Mouse (Mus musculus) lung, adult 2 months (tissue): ENCODE measurements around the gene Aloxe3. TPM values are rescaled to one million over a fixed set of nuclear protein-coding genes. Genes with fewer than 3 reads are reported as not detected.

Experiments used
- DNase-seq: peaks from one replicate; pipeline ENCODE4 v3.0.0; 2022
- H3K4me1 ChIP-seq: fragments of 200-500 bp; 2 replicates; pipeline ENCODE4 v1.6.1; 2011; ENCODE audit warnings: low read length; ENCODE audit not compliant: control insufficient read depth, insufficient read depth
- H3K4me3 ChIP-seq: fragments of 200-500 bp; replicated peaks from 2 replicates; pipeline ENCODE3; 2011; ENCODE audit warnings: low read depth, mild to moderate bottlenecking, control low read depth, low read length; ENCODE audit errors: extremely low read depth
- CTCF ChIP-seq: fragments of 200-500 bp; IDR thresholded peaks from 2 replicates; pipeline ENCODE4 v1.5.1; 2011; ENCODE audit warnings: mild to moderate bottlenecking, low read length, control low read depth; ENCODE audit not compliant: insufficient read depth
- POLR2A ChIP-seq: fragments of 200-500 bp; IDR thresholded peaks from 2 replicates; pipeline ENCODE4 v1.6.1; 2011; ENCODE audit warnings: low read depth, mild to moderate bottlenecking, control low read depth, low read length, borderline replicate concordance; ENCODE audit errors: extremely low read depth
- WGBS: fragments of 180-500 bp; shearing (Covaris S2); methylation state at CpG from one replicate; pipeline ENCODE4 v1.1.7; 2018; 5-methylcytosine and 5-hydroxymethylcytosine counted together
- polyA plus RNA-seq: library from polyadenylated mRNA; depleted of rRNA; stranded (reverse); fragments of >200 nt; gene quantifications from 2 replicates; pipeline ENCODE4 v1.2.3, GENCODE M21; 2012

Aloxe3 gene
- polyA plus RNA-seq, 1 experiment, result 23.9 TPM

- TF ChIP-seq CTCF (no peak), POLR2A (no peak)
- Histone ChIP-seq H3K4me3 (no peak overlapping the region), H3K4me1 (peaks cover 4% of the 10 kb centered on the region; the same call in 1 of the 2 replicates)
- DNase-seq, result no peak
- WGBS, result 89% methylated on average over 11 of the region's 11 CpGs
These were observed 18.9 kb upstream of the Aloxe3 start for GRCm38 (mm10) chr11:69106842-69107241.

- no peak for DNase-seq
- Histone ChIP-seq H3K4me3 (no peak overlapping the region), H3K4me1 (peaks cover 4% of the 10 kb centered on the region; the same call in 1 of the 2 replicates)
- TF ChIP-seq POLR2A (no peak), CTCF (no peak)
- WGBS, result 86% methylated on average over 11 of the region's 11 CpGs
These were observed 18.0 kb upstream of the Aloxe3 start for GRCm38 (mm10) chr11:69107676-69108075.

DNA sequence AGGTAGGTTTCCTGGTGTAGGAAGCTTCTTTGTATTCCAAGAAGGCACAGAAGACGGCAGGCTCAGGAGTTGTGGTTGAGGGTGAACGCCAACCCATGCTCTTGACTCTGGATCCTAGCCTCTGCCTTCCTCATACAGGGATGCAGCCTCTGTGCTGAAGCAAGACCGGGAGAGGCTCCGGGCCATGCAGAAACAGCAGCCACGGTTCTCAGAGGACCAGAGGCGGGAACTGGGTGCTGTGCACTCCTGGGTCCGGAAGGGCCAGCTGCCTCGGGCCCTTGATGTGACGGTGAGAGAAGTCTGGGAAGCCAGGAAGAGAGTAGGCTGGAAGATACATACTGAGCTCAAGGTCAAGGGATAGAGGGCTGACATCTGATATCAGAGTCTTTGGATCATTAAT, 17.5 kb upstream of the Aloxe3 start:
- Histone ChIP-seq H3K4me1 (peaks cover 4% of the 10 kb centered on the region; the same call in 1 of the 2 replicates), H3K4me3 (no peak overlapping the region)
- 87% methylated on average over 9 of the region's 9 CpGs for WGBS
- TF ChIP-seq POLR2A, result no peak
- TF ChIP-seq CTCF, result no peak
- no peak for DNase-seq

DNA sequence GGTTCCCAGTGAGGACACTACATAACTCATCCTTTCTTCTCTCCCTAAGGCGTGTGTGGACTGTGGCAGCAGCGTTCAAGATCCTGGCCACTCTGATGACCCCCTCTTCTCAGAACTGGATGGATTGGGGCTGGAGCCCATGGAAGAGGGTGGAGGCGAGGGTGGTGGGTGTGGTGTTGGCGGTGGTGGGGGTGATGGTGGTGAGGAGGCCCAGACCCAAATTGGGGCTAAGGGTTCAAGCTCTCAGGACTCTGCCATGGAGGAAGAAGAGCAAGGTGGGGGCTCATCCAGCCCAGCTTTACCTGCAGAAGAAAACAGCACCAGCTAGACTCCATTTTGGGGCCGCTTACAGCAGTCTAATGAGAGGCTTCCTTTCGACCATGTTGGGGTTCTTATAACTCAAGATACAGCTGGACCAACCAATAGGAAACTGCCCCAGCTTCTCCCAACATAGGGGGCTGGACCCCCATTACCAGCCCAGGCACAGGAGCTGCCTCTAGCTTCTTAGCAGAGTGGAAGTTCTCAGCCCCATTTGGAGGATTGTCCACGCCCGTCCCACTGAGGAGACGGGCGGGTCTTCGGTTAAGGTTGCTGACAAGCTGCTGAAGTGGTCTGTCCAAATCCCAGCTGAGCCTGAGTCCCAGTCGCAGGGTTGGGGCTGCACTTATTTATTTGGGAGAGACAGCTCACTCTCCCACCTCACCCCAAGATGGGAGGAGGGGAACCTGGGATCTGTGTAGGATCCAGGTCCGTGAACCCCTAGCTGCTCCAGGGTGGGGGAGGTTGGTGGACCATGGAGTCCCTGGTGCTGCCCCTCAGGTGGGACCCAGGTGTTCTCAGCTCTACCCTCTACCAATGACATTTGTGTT, 16.4 kb upstream of the Aloxe3 start:
- WGBS, result 81% methylated on average over 13 of the region's 13 CpGs
- peaks cover 4% of the 10 kb centered on the region; the same call in 1 of the 2 replicates for H3K4me1 ChIP-seq
- TF ChIP-seq CTCF, result no peak
- peak; percentile 33; the same call in 1 of the 2 replicates for TF ChIP-seq POLR2A
- H3K4me3 ChIP-seq, result no peak overlapping the region
- DNase-seq, result no peak

DNA sequence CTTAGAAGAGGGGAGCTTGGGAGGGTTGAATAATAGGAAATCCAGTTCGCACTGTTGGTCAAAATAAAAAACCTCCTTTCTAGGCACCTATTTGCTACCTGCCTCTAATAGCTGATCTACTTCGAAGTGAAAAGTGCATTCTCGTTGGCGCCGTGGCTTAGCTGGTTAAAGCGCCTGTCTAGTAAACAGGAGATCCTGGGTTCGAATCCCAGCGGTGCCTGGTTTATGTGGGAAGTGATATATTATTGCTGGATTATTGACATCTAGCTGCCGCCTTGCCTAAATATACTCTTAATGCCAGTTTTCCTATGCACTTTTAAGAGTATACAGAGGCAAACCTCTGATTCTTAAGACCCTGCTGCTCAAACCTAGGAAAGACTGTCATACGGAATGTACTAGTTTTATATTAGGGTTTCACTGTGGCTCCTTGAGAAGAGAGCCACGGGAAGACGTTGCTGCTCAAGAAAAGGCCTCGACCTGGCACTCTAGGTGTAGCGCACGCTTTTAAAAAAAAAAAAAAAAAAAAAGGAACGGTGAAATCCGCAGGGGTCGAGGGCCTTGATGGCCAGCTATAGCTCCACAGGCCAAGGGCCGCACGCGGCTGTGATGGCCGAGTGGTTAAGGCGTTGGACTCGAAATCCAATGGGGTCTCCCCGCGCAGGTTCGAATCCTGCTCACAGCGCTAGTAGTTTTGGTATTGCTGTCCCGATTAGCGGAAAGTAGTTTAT, 15.2 kb upstream of the Aloxe3 start:
- Histone ChIP-seq H3K4me1 (peaks cover 4% of the 10 kb centered on the region; the same call in 1 of the 2 replicates), H3K4me3 (peak overlapping the region; percentile 51)
- DNase-seq, result peak; percentile 92
- TF ChIP-seq CTCF (no peak), POLR2A (peak; percentile 45; the same call in 1 of the 2 replicates)
- WGBS, result 2% methylated on average over 30 of the region's 30 CpGs

DNA sequence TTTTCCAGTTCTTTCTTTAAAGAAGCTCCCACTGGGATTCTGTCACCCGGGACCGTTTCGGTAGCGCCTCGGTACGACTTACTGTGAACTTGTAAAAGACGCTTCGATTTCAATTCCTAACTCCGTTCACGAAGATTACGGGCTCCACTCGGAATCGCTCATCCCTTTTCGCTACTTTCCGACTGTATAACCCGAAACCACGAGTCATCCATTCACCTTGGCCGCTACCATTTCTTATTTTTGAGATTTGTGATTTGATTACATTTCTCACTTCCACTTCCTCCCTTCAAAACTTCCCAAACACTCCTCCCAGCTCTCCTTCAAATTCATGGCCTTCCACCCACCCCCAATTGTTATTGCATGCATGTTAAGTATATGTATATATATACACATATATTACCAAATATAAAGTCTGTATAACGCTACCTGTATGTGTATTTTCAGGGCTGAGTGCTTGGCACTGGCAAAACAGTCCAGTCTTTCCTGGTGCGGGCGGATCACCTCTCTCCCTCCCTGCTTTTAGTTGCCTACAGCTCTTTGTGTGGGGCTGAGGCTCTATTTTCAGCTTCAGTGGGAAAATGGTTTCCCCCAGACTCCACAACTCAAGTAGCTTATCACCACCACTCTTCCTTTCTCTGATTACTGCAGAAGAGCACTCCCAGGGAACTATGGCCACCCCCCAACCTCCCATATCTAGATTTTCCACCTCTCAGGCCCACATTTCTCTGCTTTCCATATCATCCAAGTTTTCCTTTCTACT, 14.5 kb upstream of the Aloxe3 start:
- Histone ChIP-seq H3K4me3 (peak overlapping the region; percentile 44), H3K4me1 (peaks cover 4% of the 10 kb centered on the region; the same call in 1 of the 2 replicates)
- no peak for DNase-seq
- TF ChIP-seq CTCF (no peak), POLR2A (no peak)
- 10% methylated on average over 21 of the region's 21 CpGs for WGBS

DNA sequence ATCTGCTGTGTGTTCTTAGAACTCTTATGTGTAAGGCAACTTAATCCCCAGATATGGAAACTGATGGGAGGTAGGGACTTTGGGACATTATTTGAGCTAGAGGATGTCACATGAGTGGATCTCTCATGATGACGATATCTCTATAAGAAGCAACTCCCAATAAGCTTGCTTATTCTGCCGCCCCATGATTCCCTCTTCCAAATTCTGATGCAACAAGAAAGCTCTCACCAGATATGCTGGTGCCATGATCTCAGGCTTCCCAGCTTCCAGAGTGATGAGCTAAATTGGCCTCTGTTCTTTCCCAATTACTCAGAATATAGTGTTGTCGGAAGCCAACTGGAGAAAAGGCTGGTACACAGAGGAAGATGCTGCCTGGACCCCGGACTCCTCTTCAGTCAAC, 13.8 kb upstream of the Aloxe3 start:
- WGBS, result 53% methylated on average over 4 of the region's 4 CpGs

GRCm38 (mm10) chr11:69114018-69114417, 11.7 kb upstream of the Aloxe3 start:
- peaks cover 4% of the 10 kb centered on the region; the same call in 1 of the 2 replicates for H3K4me1 ChIP-seq
- TF ChIP-seq POLR2A, result no peak
- TF ChIP-seq CTCF, result no peak
- WGBS, result 60% methylated on average over 3 of the region's 3 CpGs

More for the DNA sequence above, 13.8 kb upstream of the Aloxe3 start:
- no peak for DNase-seq
- TF ChIP-seq POLR2A, result no peak
- no peak for TF ChIP-seq CTCF
- H3K4me1 ChIP-seq, result peaks cover 4% of the 10 kb centered on the region; the same call in 1 of the 2 replicates
- H3K4me3 ChIP-seq, result no peak overlapping the region

DNA sequence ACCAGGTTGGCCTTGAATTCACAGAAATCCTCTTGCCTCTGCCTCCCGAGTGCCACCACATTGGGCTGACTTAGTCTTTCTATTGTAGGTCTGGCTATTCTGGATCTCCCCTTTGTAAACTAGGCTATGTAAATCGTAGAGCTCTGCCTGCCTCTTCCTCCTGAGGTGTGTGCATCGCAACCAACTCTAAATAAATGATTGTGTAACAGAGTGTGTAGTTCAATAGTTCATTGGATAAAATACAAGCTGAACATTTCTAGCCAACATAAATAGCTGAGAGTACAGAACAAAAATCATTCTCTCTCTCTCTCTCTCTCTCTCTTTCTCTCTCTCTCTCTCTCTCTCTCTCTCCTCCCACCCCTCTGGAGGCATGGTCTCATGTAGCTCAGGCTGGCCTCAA, 11.1 kb upstream of the Aloxe3 start:
- no peak overlapping the region for H3K4me3 ChIP-seq
- TF ChIP-seq POLR2A (no peak), CTCF (no peak)
- 71% methylated on average over 3 of the region's 3 CpGs for WGBS
- no peak for DNase-seq
- H3K4me1 ChIP-seq, result peaks cover 4% of the 10 kb centered on the region; the same call in 1 of the 2 replicates

More at GRCm38 (mm10) chr11:69114018-69114417, 11.7 kb upstream of the Aloxe3 start:
- DNase-seq, result no peak
- no peak overlapping the region for H3K4me3 ChIP-seq
